Mouse (Mus musculus) testis, postnatal 10 days (tissue): Measurements from ENCODE around the gene Mettl9.

Source experiments
- DNase-seq: peaks from one replicate; pipeline ENCODE4 v3.0.0; 2021; ENCODE audit warnings: low spot score

Mettl9 gene

DNA sequence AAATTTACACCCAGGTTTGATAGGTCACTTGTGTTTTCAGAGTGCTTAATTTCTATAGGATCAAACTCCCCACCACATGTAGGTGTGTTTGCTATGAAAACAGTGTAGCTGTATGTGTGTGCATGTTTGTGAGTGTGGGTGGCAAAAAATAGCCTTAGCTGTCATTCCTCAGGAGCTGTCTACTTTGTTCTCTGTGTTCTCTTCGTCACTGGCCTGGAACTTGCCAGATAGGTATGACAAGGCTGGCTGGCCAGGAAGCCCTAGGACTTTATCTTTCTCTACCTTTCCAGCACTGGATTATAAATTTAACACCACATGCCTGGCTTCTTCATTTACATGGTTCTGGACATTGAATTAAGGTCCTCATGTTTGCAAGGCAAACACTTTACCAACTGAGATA lies 10.0 kb downstream of the Mettl9 start:
- DNase-seq = no peak

DNA sequence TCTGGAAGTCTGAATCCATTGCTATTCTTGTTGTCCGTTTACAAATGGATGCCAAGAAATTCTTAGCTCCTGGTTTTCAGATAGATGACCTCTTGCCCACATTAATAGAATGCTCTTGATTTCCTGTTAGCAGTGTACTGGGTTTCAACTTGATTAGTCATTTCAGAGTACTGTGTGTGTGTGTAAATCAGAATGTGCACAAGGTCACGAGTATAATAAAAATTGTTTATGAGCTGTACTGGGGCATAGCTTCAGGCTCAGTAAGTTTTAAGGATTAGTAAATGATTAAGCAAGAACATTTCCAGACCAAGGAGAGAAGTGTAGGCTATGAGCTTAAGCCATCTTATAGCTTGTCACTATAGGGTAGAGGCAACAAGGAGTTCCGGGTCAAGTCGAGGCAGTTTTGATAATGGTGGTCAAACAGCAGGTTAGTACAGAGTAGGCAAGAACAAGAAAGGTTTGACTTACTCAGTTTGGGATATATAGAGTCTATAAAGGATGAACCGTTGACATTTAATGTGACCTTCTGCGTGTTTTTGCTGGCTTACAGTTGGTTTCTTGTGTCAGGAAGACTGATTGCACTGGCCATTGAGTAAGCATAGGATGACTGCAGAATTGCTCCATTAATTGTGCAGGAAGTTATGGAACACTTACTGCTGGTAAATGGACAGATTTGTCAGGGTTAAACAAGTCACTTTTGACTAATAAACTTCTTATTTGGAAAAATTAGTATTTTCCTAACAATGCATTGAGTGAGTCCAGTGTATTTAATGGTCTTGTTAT lies 11.6 kb downstream of the Mettl9 start:
- no peak for DNase-seq

DNA sequence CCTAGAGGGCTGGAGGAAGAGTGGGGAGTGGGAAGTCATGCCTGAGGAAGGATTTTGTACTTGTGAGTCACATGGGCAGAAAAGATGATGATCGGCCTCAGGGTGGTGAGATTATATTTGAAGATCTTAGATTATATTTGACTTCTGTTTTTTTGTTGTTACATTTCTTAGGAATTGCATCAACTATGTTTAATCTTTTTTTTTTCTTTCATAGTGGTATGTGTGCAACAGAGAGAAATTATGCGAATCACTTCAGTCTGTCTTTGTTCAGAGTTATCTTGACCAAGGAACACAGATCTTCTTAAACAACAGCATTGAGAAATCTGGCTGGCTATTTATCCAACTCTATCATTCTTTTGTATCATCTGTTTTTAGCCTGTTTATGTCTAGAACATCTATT lies 13.4 kb downstream of the Mettl9 start:
- no peak for DNase-seq

DNA sequence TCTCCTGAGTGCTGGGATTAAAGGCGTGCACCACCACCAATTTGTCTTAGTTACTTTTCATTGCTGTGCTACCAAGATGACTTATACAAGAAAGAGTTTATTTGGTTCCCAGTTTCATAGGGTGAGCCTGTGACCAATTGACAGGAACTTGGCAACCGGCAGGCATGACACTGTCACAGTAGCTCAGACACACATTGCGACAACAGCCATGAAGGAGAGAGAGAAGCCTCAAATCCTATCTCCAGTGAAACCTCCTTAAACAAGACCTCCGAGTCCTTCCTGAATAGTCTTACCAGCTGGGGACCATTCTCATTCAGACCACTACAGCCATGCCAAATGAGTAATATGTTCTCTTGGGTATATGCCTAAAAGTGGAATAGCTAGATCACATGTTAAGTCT lies 18.8 kb downstream of the Mettl9 start:
- no peak for DNase-seq

DNA sequence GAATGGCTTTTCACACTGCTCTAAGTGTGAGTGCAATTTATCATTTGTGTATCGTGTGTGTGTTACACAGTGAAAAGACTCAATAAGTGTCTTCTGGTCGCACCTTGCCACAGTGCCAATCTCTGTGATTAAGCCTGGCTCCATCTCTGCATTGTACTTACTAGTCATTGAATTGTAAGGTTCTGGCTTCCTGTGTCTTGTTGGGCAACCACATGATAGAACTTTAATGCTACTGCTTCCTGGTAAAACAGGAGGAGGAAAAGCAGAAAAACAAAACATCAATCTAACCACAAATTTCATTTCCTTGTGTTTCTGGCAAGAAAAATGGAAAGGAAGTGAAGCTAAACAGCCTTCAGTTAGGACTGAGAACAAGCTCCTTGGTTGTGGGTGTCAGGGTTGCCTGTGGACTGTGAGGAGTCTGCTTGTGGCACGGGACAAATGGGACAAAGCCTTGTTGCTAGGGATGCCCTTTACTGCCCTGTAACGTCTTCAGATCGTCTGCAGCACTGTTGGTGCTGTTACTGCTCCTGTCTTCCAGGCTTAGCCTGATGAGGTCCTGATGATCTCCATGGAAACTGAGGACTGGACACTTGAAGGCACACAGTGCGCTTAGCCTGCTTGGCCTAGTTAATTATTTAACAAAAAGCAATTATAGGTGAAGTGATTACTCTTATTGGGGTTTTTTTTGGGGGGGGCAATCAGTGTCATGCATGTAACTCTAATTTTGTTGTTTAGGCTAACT lies 25.4 kb downstream of the Mettl9 start:
- no peak for DNase-seq

DNA sequence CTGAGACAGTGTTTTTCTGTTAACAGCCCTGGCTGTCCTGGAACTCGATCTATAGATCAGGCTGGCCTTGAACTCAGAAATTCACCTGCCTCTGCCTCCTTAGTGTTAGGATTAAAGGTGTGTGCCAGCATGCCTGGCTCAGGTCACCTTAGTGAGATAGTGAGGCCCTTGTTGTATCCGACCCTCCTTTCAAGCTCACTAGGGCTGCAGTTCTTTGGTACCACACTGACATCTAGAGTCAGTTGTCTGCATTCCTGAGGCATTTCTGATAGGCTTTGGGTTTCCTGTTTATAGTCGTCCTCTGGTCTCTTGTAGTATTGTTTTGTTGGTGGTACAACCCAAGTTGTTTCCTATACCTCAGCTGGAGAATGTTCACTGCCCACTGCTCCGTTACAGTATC lies 30.1 kb downstream of the Mettl9 start:
- DNase-seq = no peak

DNA sequence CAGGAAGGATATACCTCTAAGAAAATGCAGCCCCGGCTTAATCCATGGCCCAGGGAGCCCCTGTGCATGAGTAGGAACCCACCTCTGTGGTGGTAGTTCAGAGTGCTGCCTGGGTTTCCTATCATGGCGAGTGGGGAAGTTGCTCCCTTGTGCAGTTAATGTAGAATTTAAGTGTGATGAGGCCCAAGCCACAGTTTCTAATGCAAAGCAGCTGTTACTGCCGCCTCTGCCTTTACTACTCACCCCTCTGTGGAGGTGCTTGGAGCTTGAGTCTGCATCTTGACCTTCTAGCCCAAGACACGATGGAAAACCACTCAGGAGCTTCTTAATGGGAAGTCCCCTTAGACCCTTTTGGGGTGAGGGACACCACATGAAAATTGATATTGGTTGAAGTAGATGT lies 37.0 kb downstream of the Mettl9 start:
- DNase-seq = no peak

DNA sequence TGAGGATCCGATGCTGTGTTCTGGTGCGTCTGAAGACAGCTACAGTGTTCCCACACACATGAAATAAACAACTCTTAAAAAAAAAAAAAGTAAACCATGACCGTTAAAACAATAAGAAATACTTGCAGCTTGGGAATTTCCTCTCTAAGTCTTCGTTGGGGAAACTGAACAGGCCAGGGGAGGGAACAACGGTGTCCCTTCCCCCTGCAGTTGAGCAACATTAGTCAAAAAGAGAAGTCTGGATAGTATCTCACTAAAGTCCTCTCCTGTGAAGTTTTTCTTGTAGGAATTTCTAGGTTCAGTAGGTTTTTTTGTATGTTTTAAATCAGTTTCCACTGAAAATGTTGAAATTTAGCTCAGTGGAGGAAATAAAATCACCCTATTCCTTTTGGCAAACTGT lies 38.3 kb downstream of the Mettl9 start:
- no peak for DNase-seq

DNA sequence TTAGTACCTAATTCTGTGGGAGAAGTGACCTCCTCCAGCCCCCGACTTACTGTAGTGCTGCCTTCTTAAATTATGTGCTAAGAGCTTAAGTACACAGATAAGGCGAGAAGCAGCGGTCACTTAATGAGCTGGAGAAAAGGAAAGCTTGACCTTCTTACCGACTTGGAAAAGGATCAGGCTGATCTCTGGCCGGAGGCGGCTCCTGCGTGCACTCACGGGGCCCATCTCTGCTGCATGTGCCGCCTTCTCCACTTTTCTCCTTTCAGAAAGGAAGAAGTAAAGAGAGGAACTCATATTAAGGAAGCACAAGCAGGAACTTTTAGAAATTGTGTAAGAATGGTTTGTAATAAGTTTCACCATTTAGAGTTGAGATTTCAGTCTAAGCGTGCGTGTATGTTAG lies 40.0 kb downstream of the Mettl9 start, which contains the start of gene Igsf6:
Gene Igsf6 (minus strand): TSS at position 292 of the 400 bp plus-strand sequence.
- no peak for DNase-seq

DNA sequence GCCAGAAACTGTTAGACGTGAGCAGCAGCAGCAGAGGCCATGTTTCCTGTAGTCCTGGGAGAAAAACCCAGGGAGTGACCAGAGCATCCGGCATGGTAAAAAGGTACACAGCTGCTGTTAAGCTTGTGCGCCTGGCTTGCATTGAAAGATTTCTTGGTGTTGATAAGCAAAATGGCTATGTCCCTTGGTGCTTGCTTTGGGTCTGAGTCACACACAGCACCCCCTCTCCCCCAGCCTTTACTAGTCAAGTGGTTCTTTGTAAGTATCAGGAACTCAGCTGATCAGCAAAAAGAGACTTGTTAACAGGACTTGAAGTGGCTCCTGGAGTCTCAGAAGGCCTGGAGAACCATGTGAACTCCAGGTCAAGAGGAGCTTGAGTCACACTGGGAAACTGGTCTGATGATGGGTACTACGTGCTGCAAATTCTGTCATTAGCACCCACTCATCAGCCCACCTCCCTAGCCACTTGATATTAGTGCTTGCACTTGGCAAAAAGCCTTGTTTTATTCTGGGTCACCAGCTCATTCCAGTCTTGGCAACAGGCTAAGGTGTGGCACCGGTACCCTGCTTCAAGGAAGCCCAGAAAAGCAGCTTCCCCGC lies 40.7 kb downstream of the Mettl9 start:
- no peak for DNase-seq

DNA sequence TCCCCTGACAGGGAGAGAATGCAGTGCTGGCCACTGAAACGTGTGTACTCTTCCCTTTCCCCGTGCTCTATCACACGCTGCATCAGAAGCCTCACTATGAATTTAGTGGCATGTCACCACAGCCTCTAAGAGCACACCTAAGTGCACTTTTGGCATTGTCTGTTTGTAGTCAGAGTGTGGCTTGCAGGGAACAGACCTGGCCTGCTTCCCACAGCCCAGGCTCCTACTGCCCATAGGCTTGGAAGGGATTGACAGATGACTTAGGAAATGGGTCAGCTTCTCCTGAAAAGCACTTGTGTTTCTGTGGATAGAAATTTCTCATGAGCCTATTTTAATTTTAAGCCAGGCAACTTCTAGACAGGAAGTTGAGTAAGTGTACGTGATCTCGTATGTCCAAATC lies 41.2 kb downstream of the Mettl9 start:
- DNase-seq = no peak

DNA sequence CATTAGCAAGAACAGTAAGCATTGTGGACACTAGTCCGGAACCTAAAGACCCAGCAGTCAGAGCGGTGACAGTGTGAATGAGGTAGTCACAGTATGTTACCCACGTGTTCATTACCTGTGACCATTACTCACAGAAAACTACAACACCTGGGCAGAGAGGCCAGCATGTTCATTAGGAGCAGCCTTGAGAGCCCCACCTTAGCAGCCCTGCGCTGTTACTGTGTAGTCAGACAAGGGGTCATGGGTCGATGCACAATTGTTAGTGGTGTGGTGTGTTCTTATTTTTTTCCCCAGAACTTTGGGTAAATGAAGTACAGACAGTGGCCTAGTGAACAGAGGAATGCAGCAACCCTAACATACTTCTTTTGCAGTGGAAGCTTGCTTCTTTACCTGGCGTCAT lies 43.1 kb downstream of the Mettl9 start:
- DNase-seq = no peak

DNA sequence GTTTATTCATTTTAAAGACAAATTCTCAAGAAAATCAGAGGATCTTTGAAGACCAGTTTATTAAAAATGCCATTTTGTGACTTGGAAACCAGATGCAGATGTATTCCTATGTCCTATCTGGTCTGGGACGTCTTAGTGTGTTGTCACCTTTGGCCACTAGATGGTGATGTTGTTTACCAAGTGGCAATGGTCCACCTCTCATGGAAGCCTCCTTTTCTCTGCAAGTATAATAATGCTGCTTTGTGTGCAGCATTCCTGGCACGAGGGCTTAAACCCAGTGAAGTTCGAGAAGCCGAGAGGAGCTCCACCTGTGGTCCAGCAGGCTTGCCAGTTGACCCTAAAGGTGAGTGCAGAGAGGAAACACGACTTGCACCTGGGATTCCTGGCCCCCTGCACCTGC lies 43.6 kb downstream of the Mettl9 start:
- peak; percentile 65 for DNase-seq

DNA sequence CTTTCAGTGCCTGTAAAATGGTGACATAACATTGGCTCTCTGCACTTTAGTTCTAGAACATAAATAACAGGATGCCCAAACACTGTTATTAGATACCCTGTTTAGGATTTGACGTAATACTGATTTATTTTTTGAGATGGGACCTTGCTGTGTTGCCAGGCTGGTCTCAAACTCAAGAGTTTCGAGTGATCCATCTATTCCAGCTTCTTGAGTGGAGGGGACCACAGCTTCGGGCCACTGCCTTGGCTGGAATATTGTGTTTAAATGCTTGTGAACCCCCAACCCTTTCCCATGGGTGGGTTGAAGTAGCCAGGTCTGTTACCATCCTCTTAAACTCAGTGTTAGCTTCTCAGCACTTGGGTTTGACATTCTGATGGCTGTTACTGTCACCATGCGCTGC lies 47.1 kb downstream of the Mettl9 start, which contains the start of gene Otoa:
Gene Otoa (plus strand): TSS at position 301 of the 400 bp plus-strand sequence.
- no peak for DNase-seq

DNA sequence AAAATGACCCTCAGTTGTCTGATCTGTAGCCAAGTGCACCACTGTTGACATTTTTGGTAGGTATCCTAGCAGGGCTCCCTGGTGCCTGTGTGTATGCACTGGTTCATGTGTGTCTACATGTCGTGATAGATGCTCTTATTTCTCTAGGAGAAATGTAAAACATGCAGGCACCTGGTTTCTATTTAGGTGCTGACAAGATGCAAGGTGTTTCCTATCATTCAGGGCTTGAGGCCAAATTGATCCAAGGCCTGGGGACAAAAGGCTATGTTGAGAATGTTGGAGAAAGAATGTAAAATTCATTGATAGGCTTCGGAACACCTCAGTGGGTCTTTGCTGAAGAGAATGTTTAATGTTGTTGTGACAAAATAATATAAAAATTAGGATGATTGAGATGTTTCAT lies 47.6 kb downstream of the Mettl9 start:
- no peak for DNase-seq

DNA sequence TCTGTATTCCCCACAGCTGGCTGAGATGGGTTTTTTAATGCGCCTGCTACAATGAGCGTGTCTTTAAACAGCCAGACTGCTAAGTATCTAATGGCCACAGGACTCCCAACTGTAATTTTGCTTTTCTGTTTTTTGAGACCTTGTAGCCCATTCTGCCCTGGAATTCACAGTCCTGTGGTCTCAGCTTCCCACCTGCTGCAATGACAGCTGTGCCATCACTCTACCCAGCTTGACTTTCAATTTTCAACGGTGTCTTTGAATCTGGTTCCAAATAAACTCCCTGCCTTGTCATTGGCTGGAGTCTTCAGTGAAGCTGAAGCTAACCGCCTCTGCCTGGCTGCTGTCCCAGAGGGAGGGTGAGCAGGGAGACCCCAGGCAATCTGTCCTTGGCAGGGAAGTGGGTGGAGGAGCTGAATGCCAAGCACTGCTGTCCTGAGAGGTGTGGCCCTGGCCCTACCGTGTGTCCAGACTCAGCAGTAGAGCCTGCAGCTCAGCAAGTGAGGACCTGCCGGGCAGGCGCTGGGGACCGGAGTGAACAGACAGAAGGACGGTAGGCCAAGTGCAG lies 48.8 kb downstream of the Mettl9 start:
- no peak for DNase-seq

DNA sequence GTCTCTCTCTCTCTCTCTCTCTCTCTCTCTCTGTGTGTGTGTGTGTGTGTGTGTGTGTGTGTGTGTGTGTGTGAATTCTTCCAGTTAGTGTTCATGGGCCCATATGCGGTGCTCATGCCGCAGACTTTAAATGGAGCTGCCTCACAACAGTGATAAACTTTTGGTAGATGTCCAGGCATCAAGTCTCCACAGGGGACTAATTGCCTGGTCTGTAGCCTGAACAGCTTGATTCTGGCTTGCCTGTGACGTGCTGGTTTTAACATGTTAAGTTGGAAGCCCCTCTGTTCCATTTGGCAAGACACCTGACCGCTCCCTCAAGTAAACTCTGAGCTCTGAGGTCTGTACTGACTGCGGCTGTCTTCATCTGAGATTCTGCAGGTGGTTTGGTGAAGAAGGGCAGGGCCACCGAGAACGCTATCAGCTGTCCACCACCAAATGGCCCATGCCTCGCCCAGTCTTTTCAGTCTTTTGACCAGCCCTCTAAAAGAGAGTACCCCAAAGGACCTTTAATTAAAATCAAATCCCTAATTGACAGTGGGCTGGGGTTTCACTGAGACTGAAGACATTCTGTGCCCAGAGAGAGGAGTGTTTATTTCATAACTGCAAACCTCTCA lies 50.7 kb downstream of the Mettl9 start:
- DNase-seq = no peak

DNA sequence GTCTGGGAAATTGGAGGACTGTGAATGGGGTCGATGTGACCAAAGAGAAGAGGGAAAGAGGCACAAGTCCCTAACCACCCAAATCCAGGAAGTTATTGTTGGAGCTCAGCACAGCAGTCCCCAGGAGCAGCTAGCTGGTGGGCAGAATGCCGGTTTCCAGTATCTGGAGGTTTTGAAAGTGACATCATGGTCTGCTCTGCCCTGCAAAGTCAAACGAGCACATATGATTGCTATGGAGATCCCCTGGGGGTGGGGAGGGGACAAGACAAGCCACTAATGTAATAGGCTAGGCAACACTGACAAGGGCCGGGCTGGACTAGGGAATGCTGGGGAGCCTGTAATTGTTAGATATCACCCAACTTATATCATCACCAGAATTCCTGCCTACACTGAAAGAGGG lies 51.3 kb downstream of the Mettl9 start:
- no peak for DNase-seq

DNA sequence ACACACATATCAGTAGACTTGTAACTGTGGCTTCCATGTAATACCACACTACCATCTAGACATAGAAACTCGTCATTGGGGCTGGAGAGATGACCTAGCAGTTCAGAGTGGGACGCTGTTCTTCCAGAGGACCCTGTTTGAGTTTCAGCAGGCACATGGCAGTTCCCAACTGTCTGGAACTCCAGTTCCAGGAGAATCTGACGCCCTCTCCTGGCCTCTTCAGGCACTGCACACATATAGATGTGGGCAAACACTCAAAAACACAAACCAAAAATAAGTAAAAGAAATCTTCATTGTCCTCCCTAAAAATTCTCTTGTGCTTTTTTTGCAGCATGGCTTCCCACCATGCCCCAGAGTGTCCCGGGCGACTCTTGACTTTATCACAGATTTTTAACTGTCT lies 54.5 kb downstream of the Mettl9 start:
- no peak for DNase-seq

DNA sequence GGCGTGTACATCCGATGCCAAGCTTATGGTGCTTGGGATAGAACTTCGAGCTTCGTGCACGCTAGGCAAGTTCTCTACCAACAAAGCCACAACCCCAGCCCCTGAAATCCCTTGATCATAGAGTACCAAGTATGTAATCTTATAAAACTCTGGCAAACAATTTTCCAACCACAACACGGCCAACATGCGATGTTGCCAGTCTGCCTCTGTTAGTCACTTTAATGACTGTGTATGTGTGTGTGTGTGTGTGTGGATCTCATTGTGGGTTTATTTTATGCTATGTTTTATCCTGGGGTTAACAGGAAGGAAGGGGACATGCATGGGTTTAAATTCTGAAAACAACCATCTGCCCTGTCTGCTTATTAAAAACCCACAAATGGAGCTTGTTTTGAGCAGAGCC lies 56.5 kb downstream of the Mettl9 start:
- DNase-seq = no peak

DNA sequence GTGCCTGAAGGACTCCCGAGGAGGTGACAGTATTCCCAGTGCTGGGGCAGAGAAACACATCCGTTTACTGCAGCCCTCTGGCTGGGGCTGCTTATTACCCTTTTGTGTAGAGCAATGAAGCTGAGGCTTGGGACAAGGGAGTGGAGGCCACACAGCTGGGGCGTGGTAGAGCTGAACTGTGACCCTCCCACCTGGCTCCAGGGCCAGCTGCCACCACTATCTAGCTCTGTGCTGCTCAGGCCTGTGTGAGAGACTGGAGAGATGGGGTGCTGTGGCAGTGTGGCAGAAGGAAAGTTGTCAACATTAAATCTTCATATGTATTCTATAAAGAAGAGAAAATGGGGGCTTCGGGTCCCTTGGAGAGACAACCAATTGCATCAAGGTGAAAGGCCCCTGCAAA lies 58.8 kb downstream of the Mettl9 start:
- DNase-seq = no peak

DNA sequence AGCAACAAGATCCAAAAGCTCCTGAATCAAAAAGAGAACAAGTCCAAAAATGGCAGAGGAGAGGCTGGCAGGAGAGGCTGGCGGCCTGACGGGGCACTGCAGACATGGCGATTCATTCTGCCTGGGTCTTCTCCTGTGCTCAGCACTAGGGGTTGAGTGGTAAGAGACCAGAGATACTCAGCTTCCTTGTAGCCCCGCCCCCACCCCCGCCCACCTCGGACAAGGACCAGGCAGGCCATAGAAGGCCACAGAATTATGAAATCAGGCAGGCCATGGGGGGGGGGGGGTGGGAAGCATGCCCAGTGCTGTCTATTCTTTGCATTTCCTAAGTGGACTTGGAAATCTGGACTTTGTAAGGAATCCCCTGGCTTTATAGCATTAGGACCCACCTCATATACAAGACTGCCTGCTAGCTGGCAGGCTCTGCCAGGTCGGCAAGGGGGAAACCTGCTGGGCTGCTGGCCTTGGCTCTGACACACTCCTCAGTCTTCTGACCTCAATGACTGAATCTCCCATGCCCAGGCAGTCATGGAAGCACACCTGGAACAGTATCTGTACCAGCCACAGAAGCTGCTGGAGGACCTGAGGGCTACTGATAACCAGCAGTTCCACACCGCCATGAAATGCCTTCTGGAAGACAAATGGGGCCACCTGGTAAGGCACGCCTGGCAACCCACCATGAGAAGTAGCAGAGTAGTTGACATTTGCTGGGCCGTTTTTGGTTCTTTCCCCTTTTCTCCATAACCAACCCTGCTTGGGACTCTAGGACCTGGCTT lies 64.6 kb downstream of the Mettl9 start:
- no peak for DNase-seq
